Mouse (Mus musculus): Measurements from ENCODE around the gene Adarb2. TPM values are rescaled to one million over a fixed set of nuclear protein-coding genes. Genes with fewer than 3 reads are reported as not detected.

Gene Adarb2
- polyA plus RNA-seq, 1 experiment = 8.3 TPM

- TF ChIP-seq CTCF (IDR thresholded peaks at IDR 0.05; ENCODE audit: extremely low read depth, insufficient read depth, low read length) (no peak), POLR2A (IDR thresholded peaks at IDR 0.05; ENCODE audit: extremely low read depth, insufficient read depth, low read length) (no peak)
These were observed 236.6 kb downstream of the Adarb2 start for GRCm38 (mm10) chr13:8439188-8439835.

GRCm38 (mm10) chr13:8445415-8445814 lies 242.7 kb downstream of the Adarb2 start:
- TF ChIP-seq POLR2A (IDR thresholded peaks at IDR 0.05; ENCODE audit: extremely low read depth, insufficient read depth, low read length) (no peak), CTCF (IDR thresholded peaks at IDR 0.05; ENCODE audit: extremely low read depth, insufficient read depth, low read length) (no peak)
- Histone ChIP-seq H3K4me1 (ENCODE audit: control insufficient read depth, insufficient read depth, low read length) (no peaks in the 10 kb centered on the region), H3K4me3 (ENCODE audit: insufficient read depth, low read length) (no peak overlapping the region), H3K27ac (ENCODE audit: insufficient read depth, low read length) (no peak overlapping the region)

More at GRCm38 (mm10) chr13:8439188-8439835, 236.6 kb downstream of the Adarb2 start:
- H3K4me3 ChIP-seq (ENCODE audit: insufficient read depth, low read length) = no peak overlapping the region
- H3K27ac ChIP-seq (ENCODE audit: insufficient read depth, low read length) = no peak overlapping the region
- H3K4me1 ChIP-seq (ENCODE audit: control insufficient read depth, insufficient read depth, low read length) = no peaks in the 10 kb centered on the region

GRCm38 (mm10) chr13:8448192-8448879 lies 245.7 kb downstream of the Adarb2 start:
- TF ChIP-seq CTCF (IDR thresholded peaks at IDR 0.05; ENCODE audit: extremely low read depth, insufficient read depth, low read length) = no peak
- no peak for TF ChIP-seq POLR2A (IDR thresholded peaks at IDR 0.05; ENCODE audit: extremely low read depth, insufficient read depth, low read length)
- Histone ChIP-seq H3K27ac (ENCODE audit: insufficient read depth, low read length) (no peak overlapping the region), H3K4me3 (ENCODE audit: insufficient read depth, low read length) (no peak overlapping the region), H3K4me1 (ENCODE audit: control insufficient read depth, insufficient read depth, low read length) (no peaks in the 10 kb centered on the region)

- H3K4me3 ChIP-seq (ENCODE audit: insufficient read depth, low read length) = no peak overlapping the region
- no peak for TF ChIP-seq POLR2A (IDR thresholded peaks at IDR 0.05; ENCODE audit: extremely low read depth, insufficient read depth, low read length)
- no peak for TF ChIP-seq CTCF (IDR thresholded peaks at IDR 0.05; ENCODE audit: extremely low read depth, insufficient read depth, low read length)
- H3K27ac ChIP-seq (ENCODE audit: insufficient read depth, low read length) = no peak overlapping the region
- H3K4me1 ChIP-seq (ENCODE audit: control insufficient read depth, insufficient read depth, low read length) = no peaks in the 10 kb centered on the region
These were observed 248.9 kb downstream of the Adarb2 start for GRCm38 (mm10) chr13:8451581-8451980.

- Histone ChIP-seq H3K27ac (ENCODE audit: insufficient read depth, low read length) (no peak overlapping the region), H3K4me1 (ENCODE audit: control insufficient read depth, insufficient read depth, low read length) (no peaks in the 10 kb centered on the region), H3K4me3 (ENCODE audit: insufficient read depth, low read length) (no peak overlapping the region)
- TF ChIP-seq CTCF (IDR thresholded peaks at IDR 0.05; ENCODE audit: extremely low read depth, insufficient read depth, low read length) (no peak), POLR2A (IDR thresholded peaks at IDR 0.05; ENCODE audit: extremely low read depth, insufficient read depth, low read length) (no peak)
These were observed 254.2 kb downstream of the Adarb2 start for GRCm38 (mm10) chr13:8456886-8457285.

- TF ChIP-seq POLR2A (IDR thresholded peaks at IDR 0.05; ENCODE audit: extremely low read depth, insufficient read depth, low read length) = no peak
- TF ChIP-seq CTCF (IDR thresholded peaks at IDR 0.05; ENCODE audit: extremely low read depth, insufficient read depth, low read length) = no peak
- Histone ChIP-seq H3K27ac (ENCODE audit: insufficient read depth, low read length) (no peak overlapping the region), H3K4me1 (ENCODE audit: control insufficient read depth, insufficient read depth, low read length) (no peaks in the 10 kb centered on the region), H3K4me3 (ENCODE audit: insufficient read depth, low read length) (no peak overlapping the region)
These were observed 255.2 kb downstream of the Adarb2 start for GRCm38 (mm10) chr13:8457831-8458230.

GRCm38 (mm10) chr13:8467591-8468366 lies 265.1 kb downstream of the Adarb2 start:
- H3K27ac ChIP-seq (ENCODE audit: insufficient read depth, low read length) = no peak overlapping the region

GRCm38 (mm10) chr13:8476237-8476636 lies 273.6 kb downstream of the Adarb2 start:
- TF ChIP-seq CTCF (IDR thresholded peaks at IDR 0.05; ENCODE audit: extremely low read depth, insufficient read depth, low read length) (no peak), POLR2A (IDR thresholded peaks at IDR 0.05; ENCODE audit: extremely low read depth, insufficient read depth, low read length) (no peak)
- no peak overlapping the region for H3K27ac ChIP-seq (ENCODE audit: insufficient read depth, low read length)
- no peak overlapping the region for H3K4me3 ChIP-seq (ENCODE audit: insufficient read depth, low read length)
- H3K4me1 ChIP-seq (ENCODE audit: control insufficient read depth, insufficient read depth, low read length) = no peaks in the 10 kb centered on the region

More at GRCm38 (mm10) chr13:8467591-8468366, 265.1 kb downstream of the Adarb2 start:
- no peaks in the 10 kb centered on the region for H3K4me1 ChIP-seq (ENCODE audit: control insufficient read depth, insufficient read depth, low read length)
- TF ChIP-seq CTCF (IDR thresholded peaks at IDR 0.05; ENCODE audit: extremely low read depth, insufficient read depth, low read length) (no peak), POLR2A (IDR thresholded peaks at IDR 0.05; ENCODE audit: extremely low read depth, insufficient read depth, low read length) (no peak)
- no peak overlapping the region for H3K4me3 ChIP-seq (ENCODE audit: insufficient read depth, low read length)

GRCm38 (mm10) chr13:8478731-8479130 lies 276.1 kb downstream of the Adarb2 start:
- H3K27ac ChIP-seq (ENCODE audit: insufficient read depth, low read length) = no peak overlapping the region
- no peaks in the 10 kb centered on the region for H3K4me1 ChIP-seq (ENCODE audit: control insufficient read depth, insufficient read depth, low read length)
- no peak for TF ChIP-seq CTCF (IDR thresholded peaks at IDR 0.05; ENCODE audit: extremely low read depth, insufficient read depth, low read length)
- TF ChIP-seq POLR2A (IDR thresholded peaks at IDR 0.05; ENCODE audit: extremely low read depth, insufficient read depth, low read length) = no peak
- no peak overlapping the region for H3K4me3 ChIP-seq (ENCODE audit: insufficient read depth, low read length)
